Mouse (Mus musculus) adrenal gland, adult (tissue): ENCODE measurements around the gene Aste1.

Experiments used
- DNase-seq, 2 experiments: peaks; one replicate each; pipeline ENCODE4 v3.0.0; 2022 to 2023; ENCODE audit warnings: low spot score in 1 of 2; ENCODE audit not compliant: inconsistent age in 2 of 2

The Aste1 gene

DNA sequence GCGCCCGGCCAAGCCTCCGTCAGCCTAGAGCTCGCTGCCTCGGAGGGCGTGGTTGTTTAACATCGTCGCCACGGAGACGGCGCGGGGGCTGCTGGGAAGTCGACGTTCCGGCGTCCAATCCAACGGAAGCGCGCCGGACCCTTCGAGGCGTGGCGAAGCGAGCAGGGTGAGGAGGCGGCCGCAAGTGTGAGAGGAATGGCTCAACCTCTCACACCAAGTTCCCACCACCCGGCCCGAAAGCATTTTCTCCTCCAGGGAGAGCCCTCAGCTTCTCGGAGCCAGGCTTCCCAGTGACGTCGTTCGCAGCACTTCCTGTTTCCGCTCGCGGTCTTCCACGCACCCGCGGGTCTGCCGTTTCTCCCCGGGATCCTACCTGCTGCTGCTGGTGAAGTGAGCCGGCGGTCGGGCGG, at the start of gene Aste1, which contains the start of gene Nek11:
TSS of gene Aste1 (plus strand) at position 175 of the 410 bp plus-strand sequence.
TSS of gene Nek11 (minus strand) at position 307 of the 410 bp plus-strand sequence.
- peak; percentile 94 to 97 for DNase-seq

DNA sequence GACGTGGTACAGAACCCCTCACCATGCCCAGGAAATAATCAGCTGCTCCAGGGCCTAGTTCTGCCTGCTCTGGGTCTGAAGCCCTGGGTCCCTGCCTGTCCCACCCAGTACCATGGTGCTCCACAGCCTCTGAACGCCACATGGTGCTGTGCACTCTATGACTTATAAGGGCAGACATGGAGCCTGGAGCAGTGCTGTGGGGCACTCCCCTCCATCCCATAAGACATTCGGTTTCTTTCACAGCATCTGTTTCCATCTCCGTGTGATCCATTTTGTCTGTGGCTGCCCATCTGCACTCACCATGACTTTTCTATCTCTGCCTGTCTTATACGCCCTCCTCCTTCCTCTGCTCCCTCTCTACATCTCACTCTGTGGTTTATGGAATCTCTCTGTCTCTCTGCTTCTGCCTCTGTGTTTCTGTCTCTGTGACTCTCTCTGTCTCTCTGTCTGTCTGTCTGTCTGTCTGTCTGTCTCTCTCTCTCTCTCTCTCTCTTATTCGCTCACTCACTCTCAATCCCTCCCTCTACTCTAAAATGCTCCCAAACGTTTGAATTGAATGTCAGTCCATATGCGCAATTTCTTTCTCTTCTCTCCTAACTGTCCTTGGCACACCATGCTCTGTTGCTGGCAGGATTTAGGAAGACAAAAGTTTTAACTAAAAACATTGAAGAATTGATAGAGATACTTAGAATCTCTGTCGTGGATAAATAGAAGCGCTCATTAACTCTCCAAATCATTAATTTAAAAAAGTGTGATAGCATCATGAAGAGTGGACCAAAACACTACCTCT, 46.8 kb upstream of the Aste1 start:
- no peak for DNase-seq

DNA sequence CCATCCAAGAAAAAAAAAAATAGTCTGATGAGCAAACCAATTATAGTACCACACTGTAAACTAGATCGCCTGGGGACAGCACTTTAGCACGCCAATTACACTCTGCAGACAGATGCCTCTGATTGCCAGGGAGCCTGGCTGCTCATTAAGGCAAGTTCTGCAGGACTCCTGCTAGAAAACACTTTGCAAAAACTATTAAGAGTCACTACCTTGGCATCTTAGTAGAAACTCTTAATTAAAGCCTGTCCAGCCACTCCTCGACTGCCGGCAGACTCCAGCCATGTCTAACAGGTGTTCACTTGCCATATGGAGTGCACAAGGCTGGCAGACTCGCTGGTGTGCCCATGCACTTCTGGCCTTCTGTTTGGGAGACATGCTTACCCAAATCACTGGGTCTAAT, 46.2 kb upstream of the Aste1 start:
- no peak for DNase-seq

DNA sequence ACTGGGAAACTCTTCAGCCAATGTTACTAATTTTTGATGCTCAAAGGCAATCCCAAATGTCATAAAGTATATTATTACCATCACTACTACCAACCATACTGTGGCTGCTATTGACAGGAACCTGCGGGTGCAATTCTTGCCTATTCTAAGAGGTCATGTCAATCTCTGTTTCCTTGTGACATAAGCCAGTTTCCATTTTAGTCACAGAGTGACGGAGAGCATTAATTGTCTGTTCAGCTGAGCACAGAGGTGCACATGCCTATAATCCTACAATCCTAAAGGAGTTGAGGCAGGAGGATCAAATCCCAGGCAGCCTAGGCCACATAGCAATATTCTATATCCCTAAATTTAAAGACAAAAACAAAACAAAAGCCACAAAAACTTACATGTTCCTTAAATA, 33.0 kb upstream of the Aste1 start:
- no peak for DNase-seq

DNA sequence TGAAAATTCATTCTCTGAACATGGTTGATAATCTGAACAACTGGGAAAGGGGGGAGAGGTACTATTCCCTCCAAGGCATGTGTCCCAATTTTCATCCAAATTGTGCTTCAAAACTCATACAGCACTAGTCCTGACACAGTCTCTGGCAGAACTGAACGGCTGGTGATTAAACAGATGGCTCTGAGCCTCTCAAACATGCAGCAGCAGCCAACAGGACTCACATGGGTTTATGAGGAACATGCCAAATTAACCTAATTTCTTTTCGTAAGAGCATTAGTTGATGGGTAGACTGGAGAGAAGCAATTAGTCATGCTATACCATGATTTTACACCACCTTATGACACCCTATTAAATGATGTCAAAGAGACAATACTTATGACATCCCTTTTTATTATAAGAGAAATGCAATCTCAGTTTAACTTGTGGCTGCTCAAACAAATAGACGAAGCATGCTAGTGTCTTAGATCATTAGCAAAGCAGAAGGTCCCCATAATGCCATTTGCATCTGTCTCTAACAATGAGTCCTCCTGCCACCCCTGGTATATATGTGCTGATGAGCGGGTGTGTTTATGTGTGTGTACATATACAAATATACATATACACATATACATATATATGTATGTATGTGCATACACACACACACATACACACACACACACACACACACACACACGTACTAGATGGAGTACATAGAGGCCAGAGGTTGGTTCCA, 31.5 kb upstream of the Aste1 start:
- DNase-seq: no peak

DNA sequence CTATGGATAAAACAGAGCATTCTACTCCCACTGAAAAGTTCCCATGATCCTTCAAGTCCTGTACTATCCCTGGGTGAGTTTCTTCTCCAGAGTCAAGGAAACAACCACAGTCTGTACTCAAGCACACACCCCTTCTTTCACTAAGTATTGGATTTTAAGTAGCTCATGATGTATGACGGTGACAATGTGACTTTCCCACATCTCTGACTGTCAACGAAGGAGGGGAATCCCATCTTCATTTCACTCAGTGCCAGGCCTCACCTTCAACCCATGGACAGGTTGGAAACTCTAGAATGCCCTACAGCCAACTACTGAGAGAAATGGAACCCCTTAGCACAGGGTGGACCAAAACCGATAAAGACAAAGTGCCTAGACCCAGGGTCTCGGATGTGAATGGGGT, 29.0 kb upstream of the Aste1 start:
- no peak for DNase-seq

DNA sequence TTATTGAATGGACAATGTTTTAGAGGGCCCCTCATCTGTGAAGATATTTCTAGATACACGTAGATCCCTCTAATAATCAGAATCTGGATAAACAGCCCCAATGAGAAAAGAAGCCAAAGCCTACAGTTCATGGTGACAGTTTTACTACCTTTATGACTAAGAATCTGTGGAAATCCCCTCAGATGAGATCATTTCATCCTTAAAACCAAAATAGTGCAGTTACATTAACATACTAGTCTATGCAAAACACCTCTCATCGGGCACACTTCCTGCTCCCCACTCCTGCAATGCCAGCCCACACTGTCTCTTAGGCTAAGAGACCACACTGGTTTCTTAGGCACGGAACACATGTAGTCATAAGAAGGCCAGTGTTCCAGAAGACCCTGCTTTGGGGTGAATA, 26.6 kb upstream of the Aste1 start:
- no peak for DNase-seq

DNA sequence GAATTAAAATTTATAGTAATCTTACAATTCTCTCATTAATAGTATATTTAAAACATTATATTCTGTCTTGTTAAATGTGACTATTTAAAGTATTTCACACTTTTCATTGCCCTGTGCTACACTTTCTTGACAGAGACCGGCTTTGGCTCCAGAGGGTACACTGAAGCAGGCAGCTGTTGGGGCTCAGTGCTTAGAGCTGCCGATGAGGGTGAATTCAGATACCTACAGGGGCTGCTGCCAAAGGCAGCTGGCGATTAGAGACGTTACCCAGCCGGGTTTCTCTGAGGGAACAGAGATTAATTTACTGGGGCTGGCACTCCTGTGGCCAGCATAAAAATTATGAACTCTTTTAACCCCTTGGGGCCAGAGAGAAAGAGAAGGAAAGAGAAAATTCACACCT, 20.8 kb upstream of the Aste1 start:
- DNase-seq: no peak

DNA sequence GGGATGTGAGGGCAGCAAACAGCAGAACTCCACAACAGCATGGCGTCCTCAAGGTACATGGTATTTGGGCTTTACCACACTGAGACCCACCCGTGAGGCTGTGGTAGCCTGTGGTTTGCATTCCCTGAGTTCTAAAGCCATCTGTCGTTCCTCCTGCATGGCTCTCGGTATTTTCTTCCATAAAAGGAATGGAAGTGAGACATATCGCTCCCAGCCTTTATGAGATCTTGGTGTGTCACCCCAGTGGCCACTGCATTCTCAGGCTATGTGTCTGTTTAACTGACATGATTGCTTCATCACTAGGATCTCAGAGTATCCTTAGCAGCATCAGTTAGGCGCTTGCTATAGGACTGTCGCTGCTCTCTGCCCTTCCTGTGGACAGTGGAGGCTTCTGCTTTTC, 18.8 kb upstream of the Aste1 start:
- DNase-seq: no peak

DNA sequence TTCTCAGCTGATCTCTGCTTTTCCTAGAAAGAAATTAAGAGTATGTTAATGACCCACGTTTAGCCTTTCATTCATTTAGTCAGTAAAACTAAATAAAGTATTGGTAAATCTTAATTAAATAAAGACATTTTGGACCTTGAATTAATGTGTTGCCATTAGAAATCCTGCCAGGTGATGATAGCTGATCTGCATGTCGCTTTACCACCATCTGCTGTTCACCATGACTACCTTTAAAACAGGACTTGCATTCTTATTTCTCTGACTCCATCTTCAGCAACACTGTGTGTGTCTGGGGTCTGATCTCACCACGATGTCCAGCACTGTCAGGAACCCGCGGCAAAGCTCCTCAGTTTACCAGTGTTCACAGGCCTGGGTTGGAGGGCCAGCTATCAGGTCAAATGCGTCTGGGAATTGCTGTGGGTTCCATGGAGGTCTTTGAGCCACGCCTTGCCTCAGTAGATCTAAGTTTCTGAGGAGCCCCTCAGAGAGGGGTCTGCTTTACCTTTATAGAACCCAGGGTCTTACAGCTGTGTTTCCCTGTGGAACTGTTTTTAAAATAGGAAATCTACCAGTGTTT, 18.1 kb upstream of the Aste1 start:
- no peak for DNase-seq

DNA sequence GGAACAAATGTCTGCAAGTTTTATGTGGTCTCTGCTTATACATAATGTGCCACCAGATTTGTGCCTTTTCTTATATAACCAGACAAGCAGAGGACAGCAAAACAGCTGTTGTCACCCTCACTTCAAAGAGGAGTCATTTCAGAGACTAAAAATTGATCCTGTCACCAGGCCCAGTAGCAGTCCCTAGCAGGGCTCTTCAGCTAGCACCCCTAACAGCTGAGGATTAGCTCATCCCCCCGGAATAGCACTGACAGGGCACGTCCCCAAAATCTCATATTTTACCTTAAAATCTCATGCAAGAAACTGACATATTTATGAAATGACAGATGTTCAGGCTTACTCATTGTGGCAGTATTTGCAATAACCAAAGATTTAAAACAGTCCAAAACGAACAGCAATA, 17.6 kb upstream of the Aste1 start:
- no peak for DNase-seq

DNA sequence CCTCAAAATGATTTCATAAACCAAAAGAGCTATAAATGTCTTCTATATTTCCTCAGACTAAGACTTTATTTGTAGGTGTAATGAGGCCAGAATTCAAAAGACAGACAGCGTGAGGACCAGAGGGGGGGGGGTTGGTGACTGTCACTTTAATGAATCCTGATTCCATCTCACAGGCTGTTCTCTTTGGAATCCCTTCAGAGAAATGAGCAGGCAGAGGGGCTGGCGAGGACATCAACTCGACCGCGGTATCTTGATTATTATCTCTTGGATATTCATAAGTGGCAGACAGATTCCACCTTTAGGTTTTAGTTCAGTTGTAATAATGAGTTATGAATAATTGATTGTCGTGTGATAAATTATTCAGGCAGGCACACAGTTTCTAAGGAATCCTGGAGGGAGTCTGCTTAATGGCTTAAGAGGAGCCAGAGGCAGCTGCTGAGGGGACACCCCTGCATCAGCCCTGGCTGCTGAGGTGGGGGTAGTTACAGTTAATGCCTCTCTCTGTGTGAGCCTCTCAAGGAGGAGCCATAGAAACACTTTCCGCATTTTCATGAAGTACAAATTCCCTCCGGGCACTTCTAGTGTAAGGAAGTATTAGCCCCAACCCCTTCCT, 15.6 kb upstream of the Aste1 start:
- no peak for DNase-seq

DNA sequence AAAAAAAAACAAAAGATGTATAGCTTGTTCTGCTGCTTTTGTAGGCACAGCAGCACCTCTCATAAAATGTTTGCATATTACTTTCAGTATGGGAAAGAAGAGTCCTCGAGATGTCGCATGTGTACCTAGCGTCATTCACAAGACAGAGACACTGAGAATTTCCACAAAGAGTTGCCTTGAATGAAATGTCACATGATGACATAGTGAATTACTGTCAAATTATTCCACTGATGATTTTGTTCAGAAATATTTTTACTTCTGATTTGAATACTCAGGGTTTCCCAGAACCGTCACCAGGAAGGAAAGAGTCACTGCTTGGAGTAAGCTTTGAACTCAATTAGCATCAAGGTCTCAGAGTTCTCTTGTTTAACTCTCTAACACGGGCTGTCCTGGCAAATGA, 7.8 kb upstream of the Aste1 start:
- DNase-seq: no peak

DNA sequence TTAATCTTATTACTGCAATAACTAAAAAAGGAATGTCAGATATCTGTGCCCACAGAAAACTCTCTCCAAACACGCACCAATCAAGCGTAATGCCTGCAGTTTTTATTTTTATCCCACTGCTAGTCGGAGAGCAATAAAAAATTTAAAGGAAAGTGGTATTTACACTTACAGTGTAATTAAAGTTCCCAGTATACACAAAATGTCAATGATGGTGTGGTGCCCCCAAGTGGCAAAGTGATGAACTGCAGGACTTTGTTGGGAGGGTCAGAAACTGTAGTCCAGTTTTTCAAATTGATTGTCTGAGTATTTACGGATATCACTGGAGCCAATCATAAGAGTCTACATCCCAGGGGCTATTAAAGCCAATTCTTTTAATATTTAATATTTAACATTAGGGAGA, 5.9 kb upstream of the Aste1 start:
- DNase-seq: peak; percentile 50 to 89

DNA sequence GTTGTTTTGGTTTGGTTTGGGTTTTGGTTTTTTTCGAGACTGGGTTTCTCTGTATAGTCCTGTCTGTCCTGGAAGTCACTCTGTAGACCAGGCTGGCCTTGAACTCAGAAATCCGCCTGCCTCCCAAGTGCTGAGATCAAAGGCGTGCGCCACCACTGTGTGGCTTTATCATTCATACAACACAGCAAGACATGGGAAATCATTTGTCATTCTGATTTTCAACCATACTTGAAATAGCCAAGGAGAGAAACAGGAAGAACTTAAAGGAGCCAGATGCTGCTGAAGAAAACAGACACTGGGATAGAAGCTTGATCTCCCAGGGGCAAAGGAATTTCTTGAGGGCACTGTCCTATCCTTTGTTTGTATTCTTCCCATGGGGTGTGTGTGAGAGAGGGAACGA, 4.6 kb upstream of the Aste1 start:
- DNase-seq: no peak

DNA sequence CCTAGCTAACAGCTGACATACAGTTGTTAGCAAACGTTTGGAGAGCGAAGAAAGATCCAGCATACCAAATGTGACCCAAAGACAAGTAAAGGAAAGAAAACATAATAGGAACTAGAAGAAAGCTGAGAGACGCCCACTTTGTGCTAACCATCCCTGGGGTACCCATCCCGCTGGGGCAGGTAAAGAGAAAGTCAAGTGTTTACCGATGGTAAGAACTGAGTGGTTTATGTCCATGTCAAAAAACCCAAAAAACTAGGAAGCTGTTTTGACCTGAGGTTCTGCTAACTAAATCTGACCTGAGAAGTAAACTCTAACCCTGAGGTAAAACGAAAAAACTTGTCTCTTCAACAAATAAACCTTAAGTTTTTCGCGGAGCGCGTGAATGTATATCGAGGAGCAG, 472 bp upstream of the Aste1 start:
- DNase-seq: no peak

DNA sequence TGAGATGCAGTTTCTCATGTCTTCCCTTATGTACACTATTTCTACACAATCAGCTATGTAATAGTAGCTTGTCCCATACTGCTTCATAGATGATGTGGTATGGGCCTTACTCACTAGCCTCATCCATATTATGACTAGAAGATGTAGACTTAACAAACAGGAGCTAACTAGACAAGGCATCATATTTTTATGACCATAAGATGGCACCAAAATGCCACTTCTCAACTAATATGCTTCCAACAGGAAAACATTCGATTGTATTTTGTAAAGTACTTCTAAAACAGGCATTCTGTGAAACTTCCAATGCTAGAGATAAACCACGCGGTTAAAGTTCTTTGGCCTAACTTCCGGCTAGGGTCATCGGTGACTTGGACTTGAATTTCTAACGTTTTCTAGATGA, 13.4 kb downstream of the Aste1 start:
- DNase-seq: no peak

DNA sequence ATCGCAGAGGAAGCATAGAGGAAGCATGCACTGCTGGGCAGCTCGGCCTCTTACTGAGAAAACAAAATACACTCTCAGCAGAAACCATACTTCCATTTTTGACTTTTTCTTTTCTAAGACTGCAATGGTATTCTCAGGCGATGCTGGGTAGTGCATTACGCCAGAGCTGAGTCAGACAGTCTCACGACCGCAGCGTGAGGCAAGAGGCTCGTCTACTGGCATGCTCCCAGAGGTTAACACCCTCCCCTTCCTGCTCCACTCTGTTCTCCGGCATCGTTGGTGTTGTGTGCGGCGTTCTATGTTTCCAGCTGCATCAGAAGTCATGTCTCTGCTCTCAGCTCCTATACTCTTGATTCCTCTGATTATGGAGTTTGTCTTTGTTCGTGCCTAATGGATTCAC, 63.8 kb downstream of the Aste1 start:
- DNase-seq: peak in 1 of 2 experiments; percentile 45

DNA sequence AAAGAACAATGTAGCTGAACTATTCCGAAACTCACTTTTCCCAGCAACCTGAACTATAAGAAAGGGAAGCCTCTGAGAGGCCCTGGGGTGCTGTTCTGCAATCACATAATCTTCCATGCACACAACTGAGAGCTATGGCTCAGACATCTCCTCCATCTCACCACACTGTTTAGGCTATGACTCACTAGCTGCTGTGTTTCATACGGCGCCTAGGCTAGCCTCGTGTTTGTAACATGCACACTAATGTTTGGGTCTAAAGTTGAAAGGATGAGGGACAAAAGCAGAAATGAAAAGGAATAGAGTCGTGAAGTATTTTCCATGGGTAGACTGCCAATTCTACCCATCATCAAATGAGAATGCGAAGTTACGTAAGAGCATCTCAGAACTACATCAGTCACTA, 66.3 kb downstream of the Aste1 start:
- DNase-seq: no peak
